Comparison of ENCODE assay signal across 19 mouse cellular contexts in the genomic region with DNA sequence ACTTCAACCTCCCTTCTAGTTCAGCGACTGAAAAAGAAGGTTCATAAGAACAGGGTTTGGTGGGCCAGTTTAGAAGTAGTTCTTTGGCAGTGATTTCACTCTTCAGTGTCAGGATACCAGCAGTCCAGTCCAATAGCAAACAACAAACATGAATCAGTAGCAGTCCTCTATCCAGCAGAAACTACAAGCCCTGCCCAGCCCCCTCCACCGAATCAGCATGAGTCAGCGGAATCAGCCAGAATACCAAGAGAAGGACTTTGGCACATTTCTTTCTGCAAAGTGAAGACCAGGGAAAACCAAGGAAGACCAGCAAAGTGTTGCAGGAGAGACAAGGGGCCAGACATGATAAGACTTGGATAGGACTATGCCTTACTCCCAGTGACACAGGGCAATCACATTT.
DNase-seq lines count a peak whose midpoint lies in the region; ATAC-seq and TF ChIP-seq lines count a peak whose summit lies in the region.
"Had no signal": no experiment of that assay in that cellular context is flagged by ENCODE, and none has a peak within 500 bp of the region (broad histone marks: within the 10 kb centered on the region; RNA-seq: fewer than 3 reads in every experiment).

No protein-coding gene starts in this region.

- H3K9me3 ChIP-seq in CH12.LX (replicated peaks; ENCODE audit: low read length) = no peaks in the 10 kb centered on the region
- no peaks in the 10 kb centered on the region for H3K9me3 ChIP-seq in liver, embryonic 15.5 days (replicated peaks)
- no peaks in the 10 kb centered on the region for H3K9me3 ChIP-seq in embryonic facial prominence, embryonic 10.5 days
- H3K9me3 ChIP-seq: limb, embryonic 13.5 days had no signal

- H3K4me2 ChIP-seq in CH12.LX (ENCODE audit: insufficient read depth, low read depth, poor library complexity, severe bottlenecking) = no peak overlapping the region
- H3K4me2 ChIP-seq in liver, embryonic 15.5 days = no peak overlapping the region
- H3K4me2 ChIP-seq: hindbrain, embryonic 14.5 days; limb, embryonic 13.5 days; midbrain, embryonic 11.5 days had no signal

- no peak overlapping the region for H3K4me3 ChIP-seq in CH12.LX (replicated peaks in 1 of 3; ENCODE audit: low read depth in 2 of 3, low read length in 2 of 3, poor library complexity in 1 of 3)
- H3K4me3 ChIP-seq in liver, embryonic 15.5 days (replicated peaks) = no peak overlapping the region
- no peak overlapping the region for H3K4me3 ChIP-seq in embryonic facial prominence, embryonic 10.5 days
- H3K4me3 ChIP-seq: erythroblast, embryonic 14.5 days; limb, embryonic 13.5 days; myocyte had no signal

- 78% methylated on average over 3 of the region's 3 CpGs for WGBS in liver, embryonic 15.5 days (ENCODE audit: insufficient replicate concordance)
- WGBS in embryonic facial prominence, embryonic 10.5 days = 92% methylated on average over 3 of the region's 3 CpGs

- dilution Hi-C loops in CH12.LX (cut with MboI; ENCODE audit: extremely low pct_ligation_motif_present, extremely low pct_unique_long_range_greater_than_20kb, low sequenced_read_pairs) = no loop called here

- no peaks in the 10 kb centered on the region for H3K79me2 ChIP-seq in CH12.LX (replicated peaks; ENCODE audit: control insufficient read depth, extremely low read depth, insufficient read depth, poor library complexity, severe bottlenecking)

- H3K9ac ChIP-seq in CH12.LX (ENCODE audit: insufficient read depth, low read depth) = no peak overlapping the region
- no peak overlapping the region for H3K9ac ChIP-seq in liver, embryonic 15.5 days
- H3K9ac ChIP-seq: hindbrain, embryonic 14.5 days; limb, embryonic 13.5 days had no signal

- TF ChIP-seq POLR2A in CH12.LX (IDR thresholded peaks at IDR 0.05; ENCODE audit: low read depth, low read length) = no peak

- no peak for TF ChIP-seq CTCF in CH12.LX (conservative IDR thresholded peaks at IDR 0.05 in 1 of 2, IDR thresholded peaks at IDR 0.05 in 1 of 2; ENCODE audit: low read depth in 2 of 2, low read length in 2 of 2)

- peak; percentile 49; the same call in 1 of the 2 replicates for ATAC-seq in liver, embryonic 15.5 days (ENCODE audit: insufficient read depth)
- ATAC-seq: intestine, embryonic 16.5 days had no signal

- H3K27me3 ChIP-seq in CH12.LX (replicated peaks) = no peaks in the 10 kb centered on the region
- H3K27me3 ChIP-seq in liver, embryonic 15.5 days = no peaks in the 10 kb centered on the region
- no peaks in the 10 kb centered on the region for H3K27me3 ChIP-seq in embryonic facial prominence, embryonic 10.5 days (replicated peaks; ENCODE audit: low read depth, poor library complexity, severe bottlenecking)
- H3K27me3 ChIP-seq: limb, embryonic 13.5 days; Patski had no signal

- peak; percentile 2 for DNase-seq in kidney, adult 11 months
- DNase-seq in kidney, postnatal 25 days = no peak
- DNase-seq in CH12.LX (ENCODE audit: extremely low read depth) = no peak
- peak; percentile 9 for DNase-seq in c-Kit-negative CD71-positive TER-119-positive erythroid progenitor cells, embryonic 14.5 days (ENCODE audit: low read depth, low spot score)
- no peak for DNase-seq in embryonic facial prominence, embryonic 10.5 days (ENCODE audit: low spot score)
- DNase-seq in frontal cortex, postnatal 14 days (ENCODE audit: low spot score in 2 of 2) = no peak
- DNase-seq in layer of hippocampus, adult 9-11 months = no peak
- DNase-seq: adrenal gland, adult 8-10 months; gastrocnemius, postnatal 14 days; lung, postnatal 14 days; thymus, postnatal 4 days had no signal

- H3K27ac ChIP-seq in CH12.LX (ENCODE audit: insufficient read depth, low read depth) = no peak overlapping the region
- no peak overlapping the region for H3K27ac ChIP-seq in liver, embryonic 15.5 days (replicated peaks)
- no peak overlapping the region for H3K27ac ChIP-seq in embryonic facial prominence, embryonic 10.5 days (replicated peaks)
- H3K27ac ChIP-seq: hindbrain, embryonic 14.5 days; limb, embryonic 13.5 days had no signal

- TF ChIP-seq RAD21 in CH12.LX (IDR thresholded peaks at IDR 0.05; ENCODE audit: low read depth, low read length) = no peak

- H3K4me1 ChIP-seq in CH12.LX (ENCODE audit: control insufficient read depth in 1 of 2, insufficient read depth in 2 of 2) = peaks cover 0 to 7% of the 10 kb centered on the region in 2 experiments; a peak in 2 of 4 replicates
- no peaks in the 10 kb centered on the region for H3K4me1 ChIP-seq in liver, embryonic 15.5 days (replicated peaks)
- no peaks in the 10 kb centered on the region for H3K4me1 ChIP-seq in embryonic facial prominence, embryonic 10.5 days
- H3K4me1 ChIP-seq: limb, embryonic 13.5 days had no signal

- in situ Hi-C loops in CH12.LX (cut with MboI; ENCODE audit: low pct_ligation_motif_present, low pct_unique_long_range_greater_than_20kb, low sequenced_read_pairs) = no loop called here

- no peaks in the 10 kb centered on the region for H3K36me3 ChIP-seq in CH12.LX (replicated peaks in 1 of 2; ENCODE audit: control insufficient read depth in 1 of 2, insufficient read depth in 1 of 2, low read length in 1 of 2)
- no peaks in the 10 kb centered on the region for H3K36me3 ChIP-seq in liver, embryonic 15.5 days (replicated peaks)
- no peaks in the 10 kb centered on the region for H3K36me3 ChIP-seq in embryonic facial prominence, embryonic 10.5 days (replicated peaks)
- H3K36me3 ChIP-seq: limb, embryonic 13.5 days had no signal

- TF ChIP-seq EP300 in CH12.LX (IDR thresholded peaks at IDR 0.05; ENCODE audit: low read length) = no peak

TF ChIP-seq in CH12.LX, 34 proteins besides CTCF, POLR2A, EP300 and RAD21:
- TF ChIP-seq RCOR1 (conservative IDR thresholded peaks at IDR 0.05; ENCODE audit: low read depth, low read length) (no peak), PAX5 (IDR thresholded peaks at IDR 0.05; ENCODE audit: low read length) (no peak), ZC3H11A (IDR thresholded peaks at IDR 0.05; ENCODE audit: low read depth, low read length) (no peak), E2F4 (IDR thresholded peaks at IDR 0.05; ENCODE audit: insufficient replicate concordance, low read depth, low read length) (no peak), MAFK (IDR thresholded peaks at IDR 0.05; ENCODE audit: insufficient replicate concordance, low read length) (peak; percentile 67; the same call in 1 of the 2 replicates)

Comparison
In these comparisons a context has a peak if more than half of its experiments do, and no peak if none do; other contexts are left out.
1. DNase-seq: peak in kidney, adult 11 months (single experiment) and c-Kit-negative CD71-positive TER-119-positive erythroid progenitor cells, embryonic 14.5 days (single experiment); none in kidney, postnatal 25 days (0 of 2), CH12.LX (single experiment), embryonic facial prominence, embryonic 10.5 days (single experiment), frontal cortex, postnatal 14 days (0 of 2) and layer of hippocampus, adult 9-11 months (single experiment).